Mouse (Mus musculus): ENCODE results near the gene Manf.

Gene Manf

DNA sequence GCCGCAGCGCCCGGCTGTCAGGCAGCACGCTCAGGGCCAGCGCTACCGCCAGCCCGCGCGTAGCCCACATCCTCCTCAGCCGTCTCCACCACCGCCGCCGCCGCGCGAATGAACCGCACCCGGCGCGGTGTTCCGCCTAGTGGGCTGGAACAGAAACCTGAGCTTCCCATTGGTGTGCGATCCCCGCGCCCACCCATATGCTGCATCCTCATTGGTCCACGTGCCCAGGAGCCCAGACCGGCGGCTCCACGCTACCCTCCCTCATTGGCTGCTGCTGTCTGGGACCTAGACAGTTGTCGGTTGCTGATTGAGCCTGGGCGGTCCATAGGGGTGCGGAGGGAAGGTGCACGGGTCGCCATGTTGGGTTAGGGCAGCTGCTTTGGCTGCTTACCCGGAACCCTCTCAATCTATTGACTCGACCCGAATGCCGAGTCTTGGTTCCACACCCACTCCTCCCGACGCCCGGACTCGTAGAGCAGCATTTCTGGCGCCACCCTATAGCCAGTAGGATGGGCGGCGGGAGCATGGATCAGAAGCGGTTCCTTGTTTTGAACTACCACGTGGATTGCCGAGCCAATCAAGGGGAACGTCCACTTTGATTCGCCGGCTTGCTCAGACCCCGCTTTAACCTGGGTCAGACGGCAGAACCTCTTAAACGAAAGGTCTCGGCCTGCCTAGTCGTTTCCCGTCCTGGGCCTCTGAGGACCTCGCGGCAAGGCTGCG lies at the start of gene Manf:
Manf (minus strand) TSS at position 151 of the 723 bp plus-strand sequence.
- DNase-seq, result peak; percentile 95 to 96

DNA sequence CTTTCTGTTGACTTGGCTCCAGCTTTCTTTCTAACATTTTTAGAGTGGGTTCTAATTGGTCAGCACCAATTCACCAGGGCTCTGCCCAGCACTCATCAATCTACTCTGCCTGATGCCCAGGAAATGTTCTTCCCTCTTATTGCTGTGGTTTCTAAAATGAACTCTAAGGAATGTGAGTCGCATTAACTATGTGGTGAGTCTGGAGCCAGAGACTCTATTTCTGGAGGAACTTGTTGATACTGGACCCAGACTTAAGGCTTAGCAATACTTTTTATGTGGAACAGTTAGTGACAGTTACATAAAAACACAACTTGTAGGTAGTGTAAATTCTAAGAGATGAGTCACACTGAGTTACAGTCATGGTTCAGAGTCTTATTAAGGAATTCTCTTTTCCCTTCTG lies 43.2 kb upstream of the Manf start:
- DNase-seq, result no peak

DNA sequence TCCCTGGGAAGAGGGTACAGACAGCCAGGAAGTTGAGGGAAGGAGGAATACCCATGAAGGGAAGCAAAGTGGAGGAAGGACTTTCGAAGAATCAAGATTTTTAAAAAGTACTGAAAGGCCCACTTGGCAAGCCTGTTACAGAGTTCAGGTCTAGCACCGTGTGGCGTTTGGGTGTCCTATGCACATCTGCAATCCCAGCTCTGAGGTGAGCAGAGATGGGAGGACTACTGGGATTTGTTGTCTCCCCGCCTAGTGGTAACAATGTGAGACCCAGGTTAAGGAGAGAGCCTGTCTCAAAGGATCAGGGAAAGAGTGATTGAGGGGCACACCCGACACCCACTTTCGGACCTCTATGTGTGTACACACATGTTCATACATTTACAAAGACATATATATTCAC lies 23.1 kb upstream of the Manf start:
- no peak for DNase-seq

DNA sequence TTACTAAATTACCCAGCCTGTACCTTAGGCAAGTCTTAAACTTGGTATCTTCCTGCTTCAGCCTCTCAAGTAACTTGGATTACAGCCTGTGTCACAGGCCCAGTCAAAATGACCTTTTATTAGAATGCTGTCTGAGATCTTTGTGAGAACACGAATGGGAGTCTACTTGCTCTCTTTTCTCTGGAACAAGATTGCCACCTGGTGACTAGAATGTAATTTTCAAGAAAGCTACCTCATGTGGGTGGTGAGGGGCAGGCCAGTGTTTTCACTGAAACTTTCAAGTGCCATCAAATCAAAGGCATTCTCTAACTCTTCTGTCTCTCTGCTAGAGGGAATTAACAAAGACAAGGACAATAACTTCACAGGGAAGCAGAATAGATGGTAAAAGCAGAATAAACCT lies 22.0 kb upstream of the Manf start:
- DNase-seq, result no peak

DNA sequence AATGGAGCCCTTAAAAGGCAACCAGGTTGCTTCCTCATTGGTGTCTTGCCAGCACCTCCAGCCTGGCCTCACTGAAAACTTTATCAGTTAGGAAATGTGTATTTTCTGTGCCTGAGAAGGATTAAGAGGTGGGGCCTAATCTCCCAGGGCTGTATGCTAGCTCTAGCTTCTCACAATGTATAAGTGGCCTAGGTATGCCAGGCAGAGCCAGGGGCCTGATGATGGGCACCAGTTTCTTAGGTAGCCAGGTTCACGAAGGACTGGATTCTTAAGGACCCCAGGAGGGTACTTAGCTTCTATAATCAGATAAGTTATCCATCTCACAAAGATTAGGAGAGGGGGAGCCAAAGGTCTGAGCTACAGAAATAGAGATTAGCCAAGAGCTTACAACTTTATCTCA lies 19.8 kb upstream of the Manf start:
- no peak for DNase-seq

DNA sequence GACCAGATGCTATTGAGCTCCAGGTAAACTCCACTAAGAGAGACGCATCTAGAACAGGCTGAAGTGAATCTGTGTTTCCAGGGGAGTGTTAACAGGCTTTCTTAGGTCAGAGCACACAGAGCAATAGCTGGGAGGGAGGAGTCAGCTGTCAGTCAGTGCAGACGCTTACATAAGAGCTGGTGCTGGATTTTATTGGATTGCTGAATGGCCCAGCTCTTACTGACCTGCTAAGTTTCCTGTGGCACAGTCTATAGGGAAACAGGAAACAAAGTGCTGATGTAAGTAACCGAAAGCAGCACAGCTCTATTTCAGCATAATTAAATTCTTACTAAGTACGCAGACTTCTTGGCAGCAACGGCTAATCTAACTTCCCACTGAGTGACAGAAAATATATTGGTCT lies 16.9 kb upstream of the Manf start:
- no peak for DNase-seq

DNA sequence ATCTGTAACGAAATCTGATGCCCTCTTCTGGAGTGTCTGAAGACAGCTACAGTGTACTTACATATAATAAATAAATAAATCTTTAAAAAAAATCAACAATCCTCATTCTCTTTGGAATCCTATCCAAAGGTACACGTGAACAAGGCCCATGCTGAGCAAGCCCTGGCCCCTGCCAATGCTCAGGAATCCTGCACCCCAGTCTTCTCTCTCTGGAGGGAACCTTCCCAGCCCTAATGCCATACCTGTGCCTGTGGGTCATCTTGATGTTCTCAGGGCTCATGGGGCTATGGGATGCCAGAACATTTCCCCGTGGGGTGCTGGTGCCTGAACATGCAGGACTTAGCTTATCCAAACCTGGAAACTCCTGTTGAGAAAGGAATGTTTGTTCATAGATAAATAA lies 16.4 kb upstream of the Manf start:
- no peak for DNase-seq

DNA sequence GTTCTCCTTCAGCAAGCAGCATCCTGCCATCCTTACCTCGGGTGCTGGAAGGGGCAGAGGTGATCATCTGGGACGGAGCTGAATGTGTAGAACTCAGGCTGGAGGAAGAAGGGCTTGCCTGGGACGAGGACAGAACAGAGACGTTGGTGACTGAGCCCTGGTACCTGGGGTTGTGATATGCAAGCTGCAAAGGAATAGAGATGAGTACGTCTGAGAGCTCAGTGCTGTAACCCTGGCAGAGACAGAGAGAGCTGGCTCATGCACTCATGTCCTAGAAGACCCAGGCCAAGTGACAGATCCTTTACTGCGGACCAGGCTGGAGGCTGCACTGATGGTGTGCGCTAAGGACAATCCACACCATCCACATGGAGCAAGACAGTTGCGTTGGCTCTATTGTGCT lies 14.8 kb upstream of the Manf start:
- no peak for DNase-seq

DNA sequence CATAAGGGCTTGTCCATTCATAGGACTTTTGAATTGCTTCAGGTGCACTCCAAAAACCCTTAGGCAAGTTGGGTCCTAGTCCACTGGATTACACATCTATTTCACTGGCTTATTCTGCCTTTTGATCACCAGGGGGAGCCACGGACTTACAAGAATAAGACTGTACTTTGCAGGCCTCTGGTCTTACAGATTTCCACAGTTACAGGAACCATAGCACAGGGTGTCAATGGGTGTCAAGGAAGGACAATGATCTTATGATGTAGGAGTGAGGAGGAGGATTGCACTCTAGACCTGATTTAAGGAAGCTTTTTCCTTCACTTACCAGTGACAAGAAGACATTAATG lies 12.0 kb upstream of the Manf start:
- peak; percentile 54 to 63 for DNase-seq

DNA sequence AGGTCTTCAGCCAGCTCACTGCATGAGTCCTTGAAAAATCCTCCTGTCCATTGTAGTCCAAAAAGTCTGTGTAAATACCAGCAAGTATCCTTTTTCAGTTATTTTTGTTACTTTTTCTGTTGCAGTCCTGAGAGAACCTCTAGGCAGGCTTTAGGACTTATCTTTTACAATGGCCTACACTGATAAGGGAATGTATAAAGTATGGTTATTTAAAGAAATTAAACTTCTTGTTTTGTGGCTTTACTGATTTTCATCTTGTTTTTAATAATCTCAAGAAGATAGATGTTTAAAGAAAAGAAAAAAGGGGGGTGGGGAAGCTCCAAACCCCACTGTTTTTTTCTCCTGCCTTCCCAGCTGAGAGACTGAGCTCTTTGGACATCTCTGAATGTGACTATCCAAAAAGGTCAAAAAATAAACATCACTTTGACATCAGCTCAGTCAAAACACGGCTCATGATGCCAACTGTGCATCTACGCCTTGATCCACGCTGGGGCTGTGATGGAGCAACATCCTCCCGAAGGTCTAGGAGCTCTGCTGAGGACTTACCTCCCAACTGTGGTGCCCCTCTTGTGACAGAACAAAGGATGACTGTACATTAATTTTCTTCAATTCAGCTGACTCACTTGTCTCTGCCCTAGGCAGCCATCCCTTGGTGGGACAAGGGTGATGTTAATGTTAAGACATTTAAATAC lies 11.5 kb upstream of the Manf start:
- no peak for DNase-seq

DNA sequence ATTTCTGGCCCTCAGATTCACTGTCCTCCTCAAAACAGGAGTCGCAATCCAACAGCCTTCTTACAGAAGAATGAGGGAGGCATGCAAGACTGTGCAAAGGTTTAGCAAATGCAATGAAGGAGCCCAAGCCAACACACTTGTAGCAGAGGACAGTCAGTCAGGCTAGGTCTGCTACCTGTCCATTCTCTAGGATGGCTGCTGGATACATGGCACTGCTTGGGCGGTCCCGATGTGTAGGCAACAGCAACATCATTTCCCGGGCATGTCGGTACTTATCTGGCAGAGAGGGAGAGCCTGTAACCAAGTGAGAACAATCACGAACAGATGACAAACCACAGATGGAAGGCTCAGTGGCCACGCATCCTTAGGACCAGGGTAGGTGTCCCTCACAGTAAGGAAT lies 9.8 kb upstream of the Manf start:
- no peak for DNase-seq

DNA sequence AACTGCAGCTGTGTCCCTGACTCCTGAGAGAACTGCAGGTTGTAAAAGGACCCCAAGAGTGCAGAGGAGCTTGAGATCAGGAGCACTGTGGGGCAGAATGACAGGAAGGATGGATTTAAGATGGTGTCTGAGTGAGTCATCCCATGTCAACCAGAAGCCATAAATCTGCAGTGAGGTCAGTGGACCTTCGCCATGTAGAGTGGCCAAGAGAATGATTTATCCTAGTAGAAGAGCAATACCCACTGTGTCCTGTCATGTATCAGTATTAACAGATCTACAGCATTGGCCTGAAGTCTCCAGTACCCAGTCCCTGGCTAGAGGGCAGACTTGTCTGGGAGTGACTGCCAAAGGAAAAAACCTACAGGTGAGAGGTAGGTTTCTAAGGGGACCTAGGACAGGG lies 7.1 kb upstream of the Manf start:
- DNase-seq, result no peak

DNA sequence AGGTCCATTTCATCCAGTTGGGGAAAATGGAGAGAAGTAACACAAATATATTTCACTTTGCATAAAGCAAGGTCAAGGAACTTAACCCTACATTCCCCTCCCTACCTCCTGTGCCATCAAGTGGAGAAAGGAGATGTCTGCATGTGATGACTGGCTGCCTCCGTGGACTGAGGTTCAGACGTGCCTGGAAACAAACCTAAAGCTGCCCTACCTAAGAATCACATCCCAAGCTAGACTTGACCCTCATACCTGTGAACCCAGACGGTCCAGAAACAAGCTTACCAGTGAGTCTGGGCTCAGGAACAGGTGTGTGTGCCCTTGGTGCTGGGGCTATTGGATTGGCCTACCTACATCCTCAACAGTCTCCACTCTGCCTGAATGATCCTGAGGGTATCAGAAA lies 1.5 kb upstream of the Manf start:
- DNase-seq, result no peak

DNA sequence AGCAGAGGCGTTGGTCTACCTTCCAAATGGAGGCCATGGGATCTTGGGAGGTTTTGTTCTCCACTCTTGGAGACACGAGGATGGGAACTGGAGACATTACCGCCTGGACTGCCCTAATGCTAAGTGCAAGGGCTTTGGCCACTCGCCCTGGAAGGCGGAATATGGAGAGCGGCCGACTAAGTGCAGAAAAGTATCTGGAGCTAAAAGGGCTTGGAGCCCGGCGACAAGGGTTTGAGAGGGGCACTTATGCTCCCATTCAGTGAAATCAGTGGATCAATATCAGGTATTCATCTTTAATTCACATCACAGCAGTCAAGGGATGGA lies 735 bp upstream of the Manf start:
- no peak for DNase-seq

DNA sequence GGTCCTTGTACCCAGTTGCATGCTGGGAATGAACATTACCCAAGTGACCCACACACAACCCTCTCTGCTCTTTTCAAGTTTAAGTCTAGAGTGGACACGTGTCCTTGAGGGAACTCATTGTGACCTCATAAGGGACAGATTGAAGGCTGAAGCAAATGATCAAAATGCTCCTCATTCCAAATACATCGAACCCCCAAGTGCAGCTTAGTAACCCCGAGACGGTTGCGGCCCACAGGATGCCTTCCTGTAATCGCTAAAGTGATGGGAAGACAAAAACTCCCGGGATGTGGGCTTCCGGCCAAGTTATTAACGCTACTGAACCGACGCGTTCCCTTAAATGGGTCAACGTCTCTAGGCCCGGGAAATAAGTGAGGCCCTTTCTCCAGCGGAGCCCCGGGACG lies 438 bp downstream of the Manf start:
- DNase-seq, result no peak

DNA sequence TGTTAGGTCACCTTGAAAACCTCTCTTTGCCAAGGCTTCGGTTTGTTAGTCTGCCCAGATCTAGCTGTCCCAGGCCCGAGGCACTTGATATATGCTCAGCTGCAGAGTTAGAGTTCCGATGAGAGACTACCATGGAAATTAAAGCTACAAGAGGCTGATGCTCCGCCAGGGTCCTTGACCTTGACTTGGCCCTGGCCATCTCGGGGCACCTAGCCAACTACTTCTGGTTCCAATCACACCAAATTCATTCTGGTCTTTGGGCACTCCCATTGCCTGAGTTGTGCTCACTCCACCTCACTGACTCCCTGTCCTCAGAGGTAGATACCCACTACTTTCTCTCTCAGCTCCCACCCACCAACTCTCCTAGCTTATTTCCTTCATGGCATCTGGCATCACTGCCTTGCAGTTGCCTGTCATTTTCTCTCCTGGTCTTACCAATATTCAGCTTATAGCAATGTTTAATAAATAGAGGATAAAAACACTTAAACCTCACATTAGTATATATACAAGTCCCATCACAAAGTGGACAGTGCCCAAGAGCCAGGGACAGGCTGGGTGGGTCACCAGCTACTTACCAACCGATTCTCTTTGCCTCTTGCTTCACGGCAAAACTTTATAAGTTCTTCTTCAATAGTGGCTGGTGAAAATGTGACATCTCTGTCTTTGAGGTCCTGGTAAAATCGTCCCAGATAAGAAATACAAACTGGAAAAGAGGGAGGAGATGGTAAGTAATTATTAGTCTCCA lies 1.1 kb downstream of the Manf start:
- no peak for DNase-seq

DNA sequence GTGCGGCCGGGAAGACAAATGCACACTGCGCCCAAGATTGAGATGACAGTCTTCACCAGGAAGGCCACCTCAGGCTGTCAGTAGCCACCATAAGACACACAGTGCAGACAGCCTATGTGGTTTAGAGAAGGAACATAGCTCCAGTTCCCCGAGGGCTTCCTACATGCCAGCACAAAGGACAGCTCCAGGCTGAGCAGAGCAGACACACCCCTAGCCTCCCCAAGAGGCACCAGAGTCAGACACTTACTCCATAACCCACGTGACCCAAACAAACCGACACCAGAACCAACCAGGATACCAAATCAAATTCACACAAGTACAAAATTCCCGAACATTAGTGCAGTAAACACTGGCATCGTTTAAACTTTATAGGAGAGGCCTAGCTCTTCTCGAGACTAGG lies 2.5 kb downstream of the Manf start:
- no peak for DNase-seq

DNA sequence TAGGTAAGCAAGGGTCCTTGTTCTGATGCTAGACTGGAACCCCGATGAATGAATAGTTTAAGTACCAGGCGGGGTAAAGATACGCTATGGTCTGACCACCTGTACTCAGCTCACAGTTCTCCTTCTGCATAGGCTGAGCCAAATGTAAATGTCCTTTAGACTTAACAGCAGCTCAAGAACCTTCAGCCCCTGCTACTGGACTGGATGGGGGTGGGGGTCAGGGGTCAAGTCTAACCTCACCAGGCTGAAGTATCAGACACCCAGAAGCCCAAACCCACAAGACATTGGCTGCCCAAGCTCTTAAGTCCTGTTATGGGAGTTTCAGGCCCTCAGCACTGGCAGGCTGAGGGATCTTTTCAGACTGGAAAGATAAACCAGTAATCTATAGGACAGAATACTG lies 3.4 kb downstream of the Manf start:
- no peak for DNase-seq

DNA sequence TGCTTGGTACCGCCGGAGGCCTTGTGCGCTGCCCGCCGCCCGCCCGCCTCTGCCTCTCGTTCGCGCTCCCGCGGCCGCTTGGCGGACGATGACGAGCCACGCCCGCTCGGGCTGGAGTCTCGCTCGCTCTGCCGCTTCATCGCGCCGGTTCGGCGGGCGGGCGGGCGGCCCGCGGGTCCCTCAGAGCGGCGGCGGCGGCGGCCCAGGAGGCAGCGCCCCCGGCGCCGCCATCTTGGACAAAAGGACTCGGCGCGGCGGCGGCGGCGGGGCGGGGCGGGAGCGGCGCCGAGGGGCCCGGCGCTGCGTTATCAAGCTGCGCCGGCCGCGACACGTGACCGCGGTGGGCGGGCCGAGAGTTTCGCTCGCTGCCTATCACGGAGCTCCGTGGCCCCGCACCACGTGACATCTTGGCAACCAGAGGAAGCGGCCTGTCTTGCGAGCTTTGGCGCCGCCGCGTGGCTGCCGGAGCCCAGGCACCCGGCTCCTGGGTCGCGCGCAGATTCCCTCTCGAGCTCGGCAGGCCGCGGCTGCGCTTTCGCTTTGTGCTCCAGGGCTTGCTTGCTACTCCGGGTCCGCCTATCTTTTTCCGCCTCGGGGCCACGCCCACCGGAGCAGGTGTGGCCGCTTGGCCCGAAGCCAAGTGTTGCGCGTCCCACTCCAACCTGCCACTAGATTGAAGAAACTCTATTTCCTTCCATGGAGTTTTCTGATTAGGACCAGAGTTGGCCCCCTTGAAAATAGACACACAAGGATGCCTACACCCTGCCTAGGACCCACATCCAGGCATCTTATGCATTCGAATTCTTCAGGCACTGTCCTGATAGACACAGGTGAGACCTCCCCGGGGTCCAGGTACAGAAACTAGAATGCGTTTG lies 4.7 kb downstream of the Manf start, which contains the start of gene Rbm15b:
Rbm15b (minus strand) TSS at position 601 of the 875 bp plus-strand sequence.
- DNase-seq, result peak; percentile 97

DNA sequence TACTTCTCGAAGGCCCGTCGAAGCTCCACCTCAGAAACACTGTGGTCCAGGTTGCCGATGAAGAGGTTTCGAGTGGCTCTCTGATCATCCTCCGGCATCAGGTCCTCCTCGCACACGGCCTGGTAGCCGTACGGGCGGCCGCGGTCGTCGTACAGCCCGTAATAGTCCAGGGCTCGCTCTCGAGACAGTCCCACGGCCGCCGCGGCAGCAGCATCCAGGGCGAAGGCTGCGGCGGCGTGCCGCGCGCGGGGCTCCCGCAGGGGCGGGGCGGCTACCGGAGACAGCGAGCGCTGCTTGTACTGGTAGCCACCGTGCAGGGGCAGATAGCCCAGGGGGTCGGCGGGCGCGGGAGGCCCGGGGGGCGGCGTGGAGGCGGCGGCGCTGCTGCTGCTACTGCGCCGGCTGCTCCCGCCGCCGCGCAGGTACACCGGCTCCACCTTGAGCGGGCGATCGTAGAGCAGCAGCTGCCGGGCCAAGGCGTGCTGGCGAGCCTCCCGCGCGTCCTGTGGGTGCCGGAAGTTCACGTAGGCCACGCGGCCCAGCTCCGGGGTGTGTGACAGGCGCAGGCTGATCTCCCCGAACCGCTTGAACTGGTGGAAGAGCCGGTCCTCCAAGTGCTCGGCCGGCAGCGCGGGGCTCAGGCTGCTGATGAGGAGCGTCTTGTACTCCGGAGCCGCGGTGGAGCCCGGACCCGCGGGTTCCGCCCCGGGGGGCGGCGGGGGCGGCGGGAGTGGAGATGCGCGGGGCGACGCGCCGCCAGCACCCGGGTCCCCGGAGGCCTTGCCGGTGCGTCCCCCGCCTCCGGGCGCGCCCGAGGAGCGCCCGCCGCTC lies 5.7 kb downstream of the Manf start:
- DNase-seq, result peak; percentile 59 to 63

DNA sequence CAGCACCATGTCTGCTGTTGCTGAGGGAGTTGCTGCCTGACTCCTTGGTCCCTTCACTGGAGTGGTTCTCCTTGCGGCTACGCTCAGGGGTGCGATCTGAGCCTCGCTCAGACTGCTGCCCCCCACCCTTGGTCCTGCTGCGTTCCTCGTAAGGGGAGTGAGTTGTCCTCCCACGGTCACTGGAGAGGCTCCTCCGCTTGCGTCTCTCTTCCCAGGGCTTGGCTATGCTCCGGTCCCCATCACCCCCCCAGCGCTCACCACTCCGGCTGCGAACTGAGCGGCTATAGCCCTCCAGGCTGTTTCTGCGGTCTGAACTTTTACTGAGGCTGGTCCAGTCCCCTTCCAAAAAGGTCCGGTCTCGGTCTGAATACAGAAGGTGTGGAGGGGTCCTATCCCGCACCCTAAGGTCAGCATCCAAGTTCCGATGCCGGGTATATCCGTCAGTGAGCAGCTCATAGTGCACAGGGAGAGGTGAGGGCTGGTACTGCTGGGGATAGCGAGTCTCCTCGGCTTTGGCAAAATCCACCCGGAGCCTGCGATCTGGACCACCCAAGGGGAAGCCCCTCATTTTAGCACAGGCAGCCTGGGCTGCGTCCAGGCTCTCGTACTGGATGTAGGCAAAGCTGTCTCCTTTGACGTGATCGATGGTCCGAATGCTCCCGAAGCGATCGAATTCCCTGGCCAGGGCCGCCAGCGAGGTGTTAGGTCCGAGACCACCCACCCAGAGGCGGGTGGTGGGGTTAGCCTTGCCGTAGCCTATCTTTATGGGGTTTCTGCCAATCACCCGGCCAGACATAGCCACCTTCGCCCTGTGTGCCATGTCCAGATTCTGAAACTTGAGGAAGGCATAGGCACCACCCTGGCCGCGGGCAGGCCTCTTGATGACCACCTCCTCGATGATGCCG lies 6.5 kb downstream of the Manf start:
- DNase-seq, result no peak
